Mouse (Mus musculus) urinary bladder, postnatal 25 days (tissue): ENCODE results near the gene Vmn1r69.

Source experiments
- DNase-seq: peaks from one replicate; pipeline ENCODE4 v3.0.0; 2022; ENCODE audit warnings: low spot score

Vmn1r69 gene

GRCm38 (mm10) chr7:10613559-10613958, at the start of gene Vmn1r69:
TSS of gene Vmn1r69 (minus strand) at chr7:10613659.
- DNase-seq: no peak

GRCm38 (mm10) chr7:10631232-10631631, 17.8 kb upstream of the Vmn1r69 start, which contains the start of gene Vmn1r70:
TSS of gene Vmn1r70 (plus strand) at chr7:10631532.
- DNase-seq: no peak

- no peak for DNase-seq
Observed at GRCm38 (mm10) chr7:10558385-10558784, 55.1 kb downstream of the Vmn1r69 start, which contains the start of gene Vmn1r68. TSS of gene Vmn1r68 (minus strand) at chr7:10558485.
